Mouse (Mus musculus) c-Kit-positive CD71-positive TER-119-negative erythroid progenitor cells, embryonic 14.5 days (primary cell): Measurements from ENCODE around the gene Pard3b.
A peak's percentile ranks its signal among the peaks of the same experiment; 100 is the strongest.

Experiments used
- DNase-seq: peaks from one replicate; pipeline ENCODE4 v3.0.0-alpha.2; 2013; ENCODE audit warnings: low read depth

Pard3b gene

DNA sequence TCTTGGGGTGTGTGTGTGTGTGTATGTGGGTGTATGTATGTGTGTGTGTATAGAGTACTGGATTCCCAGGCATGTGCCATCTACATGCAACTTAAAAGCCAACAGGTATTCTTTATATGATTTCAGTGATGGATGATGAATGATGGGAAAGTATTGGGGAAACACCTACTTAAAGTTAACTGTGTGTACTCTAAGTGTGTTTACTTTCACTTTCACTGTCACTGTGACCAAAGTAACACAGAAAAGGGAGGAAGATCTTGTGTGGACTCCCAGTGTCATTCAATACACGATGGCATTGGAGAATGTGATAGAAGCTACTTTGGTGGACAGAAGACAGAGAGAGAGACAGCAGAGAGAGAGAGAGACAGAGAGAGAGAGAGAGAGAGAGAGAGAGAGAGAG, 613.8 kb downstream of the Pard3b start:
- DNase-seq, result no peak

DNA sequence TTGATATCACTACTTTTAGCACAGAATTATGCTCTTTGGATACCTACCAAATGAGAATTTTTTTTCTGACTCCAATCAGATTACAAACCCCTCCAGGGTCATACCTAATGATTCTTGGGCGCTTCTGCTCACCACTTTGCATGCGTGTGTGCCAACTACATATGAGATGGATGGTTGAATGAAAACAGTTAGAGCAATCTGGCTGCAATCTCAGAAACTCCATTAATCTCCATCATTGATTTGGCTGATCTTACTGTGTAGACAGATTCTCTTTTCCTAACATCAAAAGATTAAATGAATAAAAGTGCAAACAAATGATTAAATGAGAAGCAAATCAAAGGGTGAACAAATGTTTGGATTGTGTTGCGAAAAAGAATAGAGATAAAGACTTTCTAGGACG, 615.7 kb downstream of the Pard3b start:
- DNase-seq, result no peak

DNA sequence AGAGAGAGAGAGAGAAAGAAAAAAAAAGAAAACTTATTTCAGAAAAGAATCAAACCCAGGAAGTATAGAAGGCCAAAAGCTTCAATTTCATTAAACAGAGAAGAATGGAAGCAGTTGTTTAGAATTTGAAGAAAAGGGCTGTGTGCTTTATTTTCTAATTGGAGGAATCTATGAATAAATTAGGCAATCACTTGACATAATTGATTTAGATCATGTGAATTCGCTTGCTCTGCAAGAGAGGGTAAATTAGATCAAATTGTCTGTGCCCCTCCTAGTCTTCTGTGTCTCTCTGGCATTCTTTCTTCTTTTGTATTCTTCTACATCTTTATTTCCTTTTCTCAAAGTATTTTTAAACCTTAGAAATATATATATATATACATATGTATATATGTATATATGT, 616.3 kb downstream of the Pard3b start:
- DNase-seq, result no peak

DNA sequence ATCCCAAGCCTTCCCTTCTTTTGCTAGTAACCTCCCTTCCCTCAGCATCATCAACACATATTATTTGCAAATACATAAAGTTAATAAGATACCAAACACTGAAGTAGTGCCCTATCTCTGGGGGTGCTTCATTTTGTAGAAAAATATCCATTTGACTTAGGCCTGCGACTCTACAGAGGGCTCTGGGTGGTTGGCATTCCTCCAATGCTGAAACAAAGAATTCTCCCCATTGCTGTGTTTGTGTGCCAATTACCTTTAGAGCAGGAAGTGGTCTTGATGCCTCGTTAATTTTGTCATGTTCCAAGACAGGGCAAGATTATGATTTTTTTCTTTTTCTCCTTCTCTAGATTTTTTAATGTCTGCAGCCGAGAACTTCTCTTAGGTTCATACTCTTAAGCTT, 637.8 kb downstream of the Pard3b start:
- DNase-seq, result no peak

DNA sequence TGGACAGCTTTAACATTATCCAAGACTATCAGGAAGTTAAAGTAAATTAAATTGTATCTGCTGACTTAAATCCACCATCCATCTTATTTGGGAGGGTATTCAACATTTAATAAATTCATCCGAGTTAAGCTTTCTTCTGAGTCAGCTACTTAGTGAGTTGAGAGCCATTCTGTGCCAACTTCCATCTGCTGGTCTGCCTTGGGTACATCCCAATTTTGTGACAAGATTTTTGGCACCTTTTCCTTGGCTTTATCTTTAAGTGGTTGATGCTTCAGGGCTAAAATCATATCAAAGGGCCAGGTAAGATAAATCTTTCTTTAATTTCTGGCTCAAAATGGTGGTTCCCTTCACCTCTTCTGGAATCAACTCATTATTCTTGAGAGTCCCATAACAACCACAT, 640.0 kb downstream of the Pard3b start:
- no peak for DNase-seq

DNA sequence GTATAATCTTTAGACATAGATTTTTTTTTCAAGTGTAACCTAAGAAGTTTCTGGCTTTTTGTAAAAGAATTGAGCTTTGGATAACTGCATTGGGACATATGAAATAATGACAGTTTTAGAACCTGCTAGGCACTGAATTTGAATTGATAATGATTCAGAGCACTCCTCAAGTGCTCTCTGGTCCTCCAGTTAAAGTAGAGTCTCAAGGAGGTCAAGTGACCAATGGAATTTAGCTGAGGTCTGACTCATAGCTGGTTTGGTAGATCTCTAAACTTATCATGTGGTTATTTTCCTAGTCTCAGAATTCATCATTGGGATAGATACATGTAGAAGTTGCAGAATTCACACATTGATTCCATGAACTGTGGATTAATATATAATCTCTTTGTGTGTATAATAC, 642.0 kb downstream of the Pard3b start:
- no peak for DNase-seq

DNA sequence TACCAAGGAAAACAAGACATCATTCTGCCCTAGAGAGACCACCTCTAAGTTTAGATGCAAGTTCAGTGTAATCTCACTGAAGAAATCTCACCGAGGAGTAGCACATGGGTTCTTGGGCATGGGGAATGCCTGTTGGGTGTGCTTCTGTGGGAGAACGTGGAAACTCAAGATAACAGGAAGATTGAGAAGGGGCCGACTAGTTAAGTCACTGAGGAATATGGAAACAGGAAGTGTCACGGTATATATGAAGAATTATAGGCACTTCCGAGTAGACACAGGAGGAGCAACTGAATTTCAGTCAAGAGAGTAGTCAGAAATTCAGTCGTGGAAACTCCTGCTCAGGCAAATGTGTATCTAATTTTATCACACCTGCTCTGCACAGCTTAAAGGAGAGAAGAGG, 644.2 kb downstream of the Pard3b start:
- DNase-seq, result no peak

DNA sequence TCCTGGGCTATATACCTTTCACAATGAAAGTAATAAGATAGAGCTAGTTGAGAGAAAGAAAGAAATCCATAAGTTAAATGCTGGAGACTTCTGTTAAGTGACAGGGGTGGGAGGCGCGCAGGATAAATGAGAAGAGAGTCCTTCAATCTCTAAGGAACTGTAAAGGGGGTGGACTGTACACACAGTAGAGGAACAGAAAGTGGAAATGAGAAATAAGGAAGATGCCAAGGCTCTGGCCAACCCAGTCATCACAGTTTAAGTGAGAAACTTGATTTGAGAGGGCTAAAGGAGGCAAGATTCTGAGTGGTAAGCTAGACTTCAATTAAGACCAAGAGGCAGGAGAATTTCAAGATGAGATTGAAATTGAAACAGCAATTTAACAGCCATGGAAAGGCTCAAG, 645.0 kb downstream of the Pard3b start:
- no peak for DNase-seq

DNA sequence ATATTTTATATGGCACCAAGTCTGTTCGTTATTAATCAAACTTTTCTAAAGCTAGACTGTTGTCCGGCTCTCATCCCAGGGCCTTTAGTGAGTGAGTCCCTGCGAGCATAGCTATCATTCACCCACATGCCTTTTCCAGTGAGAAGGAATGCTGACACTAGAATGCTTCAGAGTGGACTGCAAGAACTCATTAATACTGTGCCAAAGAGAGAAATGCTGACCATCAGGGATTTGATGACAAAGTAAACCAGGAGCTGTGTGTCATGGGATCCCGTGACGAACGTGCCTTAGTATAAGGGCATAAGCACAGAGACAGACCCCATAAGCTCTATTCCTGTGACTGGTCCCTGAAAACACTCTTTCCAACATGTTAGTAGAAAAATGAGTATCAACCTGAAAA, 670.8 kb downstream of the Pard3b start:
- no peak for DNase-seq

DNA sequence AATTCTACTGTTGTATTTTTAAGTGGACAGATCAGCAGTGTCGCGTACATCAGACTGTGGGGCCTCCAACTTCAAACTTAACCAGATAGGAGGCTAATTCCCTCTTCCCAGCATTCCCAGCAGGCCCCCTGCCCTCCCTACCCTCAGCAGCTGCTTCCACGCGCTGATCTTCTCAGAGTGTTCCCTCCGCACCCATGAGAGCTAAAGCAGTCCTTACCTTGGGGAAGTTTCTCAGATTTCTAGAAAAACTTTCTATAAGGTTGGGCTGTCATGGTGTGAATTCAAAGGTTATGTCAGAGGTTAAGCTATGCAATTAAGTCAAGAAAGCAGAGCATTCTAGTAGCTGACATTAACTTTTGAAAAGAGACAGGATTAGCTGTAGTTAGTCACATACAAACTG, 686.6 kb downstream of the Pard3b start:
- DNase-seq, result no peak

DNA sequence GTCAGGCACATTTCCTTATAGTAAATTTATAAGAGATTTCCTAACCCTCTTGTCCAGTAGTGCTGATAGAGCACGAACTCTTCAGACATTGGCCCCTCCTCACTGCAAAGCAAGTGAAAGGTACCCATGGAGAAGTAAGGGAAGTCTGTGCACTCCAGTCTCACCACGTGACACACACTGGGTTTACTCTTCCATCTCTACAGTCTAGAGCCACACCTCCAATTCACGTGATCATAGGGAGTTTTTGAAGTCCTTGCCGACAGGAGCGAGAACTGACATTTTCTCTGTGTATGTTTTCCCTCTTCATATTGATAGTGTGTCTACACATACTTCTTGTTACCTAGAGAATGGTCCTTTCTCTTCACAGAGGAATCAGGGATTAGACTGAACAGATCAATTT, 689.1 kb downstream of the Pard3b start:
- no peak for DNase-seq

DNA sequence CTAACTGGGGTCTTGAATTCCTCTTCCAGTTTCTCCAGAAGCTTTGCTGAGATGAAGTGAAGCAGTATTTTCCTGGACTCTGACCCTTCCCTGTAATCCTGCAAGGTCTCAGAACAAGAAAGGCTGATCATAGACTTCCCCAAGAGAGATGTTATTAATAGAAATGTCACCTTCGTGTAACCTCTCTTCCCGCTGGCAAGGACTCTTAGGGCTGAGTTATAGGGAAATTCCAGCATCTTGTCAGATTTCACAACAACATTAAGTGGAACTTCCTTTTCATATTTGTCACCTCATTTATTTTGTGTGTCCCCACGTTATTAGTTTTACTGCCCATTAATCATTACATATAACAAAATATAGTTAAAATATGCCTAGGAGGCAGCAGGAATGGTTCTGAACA, 690.2 kb downstream of the Pard3b start:
- no peak for DNase-seq

DNA sequence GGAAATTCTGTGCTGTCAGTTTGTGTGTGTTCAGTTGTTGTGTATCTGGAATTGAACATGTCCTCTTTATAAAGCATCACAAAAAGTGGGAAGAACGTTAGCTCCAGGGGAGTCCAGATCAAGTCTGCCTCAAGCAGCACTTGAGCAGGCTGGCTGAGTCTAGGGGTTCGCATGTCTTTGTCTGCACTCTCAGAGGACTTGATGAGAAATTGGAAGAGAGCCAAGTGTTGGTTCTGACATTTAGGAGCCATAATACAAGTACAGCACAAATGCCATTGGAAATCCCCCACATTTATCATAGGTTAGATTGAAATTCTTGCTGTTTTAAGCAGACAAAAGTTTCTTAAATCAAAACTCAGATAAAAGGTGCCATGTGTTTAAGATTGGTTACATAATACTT, 694.4 kb downstream of the Pard3b start:
- no peak for DNase-seq

DNA sequence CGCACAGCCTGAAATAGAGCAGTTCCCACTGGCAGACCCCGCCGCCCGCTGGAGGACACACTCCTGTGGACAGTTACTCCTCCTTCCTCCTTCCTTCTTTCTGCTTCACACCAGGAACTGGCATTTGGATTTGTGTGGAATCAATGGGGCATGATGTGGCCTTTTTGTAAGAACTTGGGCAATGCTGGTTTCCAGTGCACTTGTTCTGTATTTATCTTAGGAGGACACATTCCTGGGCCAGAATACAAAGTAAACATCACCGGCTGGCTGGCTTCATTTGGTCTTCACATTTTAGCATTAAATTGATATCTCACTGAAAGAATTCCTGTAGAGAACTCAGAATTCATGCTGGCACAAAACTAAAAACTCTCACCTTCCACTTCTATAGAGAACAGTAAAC, 695.6 kb downstream of the Pard3b start:
- DNase-seq, result no peak

DNA sequence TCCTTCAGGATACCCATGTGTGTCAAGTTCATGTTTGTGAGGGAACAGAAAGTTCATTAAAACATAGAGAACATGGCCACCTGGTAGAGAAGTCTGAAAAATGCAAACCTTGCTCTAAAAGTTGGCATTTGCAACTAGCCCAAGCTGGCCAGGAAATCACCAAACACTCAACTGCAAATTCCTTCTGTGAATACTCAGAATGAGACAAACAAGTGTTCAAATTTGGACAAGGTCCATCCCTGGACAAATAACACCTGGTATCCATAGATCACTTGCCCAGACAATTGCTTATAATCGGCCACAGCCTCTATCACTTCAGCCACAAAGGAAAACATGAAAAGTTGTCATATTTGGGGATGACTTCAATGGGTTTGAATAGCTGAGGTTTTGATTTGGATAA, 701.6 kb downstream of the Pard3b start:
- no peak for DNase-seq

DNA sequence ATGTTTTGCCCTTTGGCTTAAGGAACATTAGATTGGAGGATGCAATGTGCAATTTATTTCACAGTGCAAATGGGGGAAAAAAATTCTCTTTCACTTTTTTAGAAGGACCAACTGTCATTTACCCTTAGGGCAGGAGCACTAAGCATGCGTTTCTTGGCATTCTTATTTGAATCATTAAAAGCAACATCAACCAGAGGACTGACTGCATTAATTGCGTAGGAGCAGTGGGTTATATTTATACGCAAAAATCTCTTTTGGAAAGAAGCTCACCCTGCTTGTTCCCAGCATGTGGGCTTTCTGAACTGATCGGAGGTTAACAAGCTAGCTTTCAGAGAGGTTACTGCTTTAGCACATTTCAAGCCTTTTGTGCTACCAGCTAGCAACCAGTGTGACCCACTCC, 705.7 kb downstream of the Pard3b start:
- no peak for DNase-seq

DNA sequence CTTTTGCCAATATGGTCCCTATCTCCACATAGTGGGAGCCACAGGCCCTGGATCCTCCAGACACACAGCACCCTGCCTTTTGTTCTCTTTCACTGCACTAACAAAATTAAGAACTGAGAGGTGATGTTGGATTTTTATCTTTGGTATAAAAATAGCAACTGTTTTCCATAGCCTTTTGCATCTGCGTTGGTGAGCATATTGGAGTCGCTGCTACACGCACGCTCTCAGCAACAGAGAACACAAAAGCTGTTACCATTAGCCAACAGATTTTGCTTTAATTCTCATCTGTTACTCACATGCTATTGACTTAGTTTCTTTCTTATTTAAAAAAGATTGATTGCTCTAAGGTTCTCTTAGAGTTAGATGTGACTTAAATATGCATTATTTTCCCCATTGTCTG, 709.7 kb downstream of the Pard3b start:
- DNase-seq, result no peak

DNA sequence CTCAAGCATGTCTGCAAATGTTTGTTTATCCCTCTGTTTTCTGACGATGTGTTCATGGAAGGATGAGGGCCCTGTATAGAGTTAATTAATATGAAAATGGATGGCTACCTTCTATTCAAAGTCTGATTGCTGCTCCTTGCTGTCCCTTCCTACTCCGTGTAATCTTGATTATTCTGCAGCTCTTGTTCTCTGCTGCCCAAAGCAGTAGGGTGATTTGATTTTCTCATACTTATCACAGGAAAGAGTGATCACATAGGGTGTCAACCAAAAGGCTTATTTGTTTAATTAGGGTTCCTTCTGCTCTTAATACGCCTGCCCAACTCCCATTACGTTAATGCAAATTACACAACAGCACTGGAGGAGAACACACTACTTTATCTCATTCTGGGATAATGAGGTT, 716.9 kb downstream of the Pard3b start:
- DNase-seq, result no peak

DNA sequence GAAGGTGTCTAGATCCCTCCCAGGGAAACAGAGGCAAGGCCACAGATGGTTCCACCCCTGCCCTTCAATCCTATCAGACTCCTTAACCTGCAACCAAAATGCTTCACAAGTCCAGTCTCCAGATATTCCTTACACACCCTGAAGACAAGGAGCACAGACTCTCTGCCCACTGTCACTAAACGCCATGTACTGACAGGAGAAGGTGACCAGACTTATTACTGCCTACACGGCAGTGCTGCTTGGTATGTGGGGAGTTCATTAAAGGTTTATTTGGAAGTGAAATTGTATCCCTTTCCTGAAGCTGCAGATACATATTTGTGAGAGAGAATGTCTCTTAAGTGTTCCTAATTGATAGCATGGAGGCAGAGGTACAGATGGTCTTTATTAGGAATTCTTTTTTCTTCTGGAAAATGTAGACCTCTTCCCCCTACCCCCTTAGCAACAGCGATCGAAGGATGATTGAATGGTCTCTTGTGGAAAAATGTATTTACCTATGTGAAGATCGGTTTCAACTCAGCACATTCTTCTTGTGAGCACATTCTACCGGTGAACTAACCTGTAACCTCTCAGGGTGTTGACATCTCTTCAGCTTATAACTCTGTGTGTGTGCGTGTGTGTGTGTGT, 735.9 kb downstream of the Pard3b start:
- DNase-seq, result no peak

DNA sequence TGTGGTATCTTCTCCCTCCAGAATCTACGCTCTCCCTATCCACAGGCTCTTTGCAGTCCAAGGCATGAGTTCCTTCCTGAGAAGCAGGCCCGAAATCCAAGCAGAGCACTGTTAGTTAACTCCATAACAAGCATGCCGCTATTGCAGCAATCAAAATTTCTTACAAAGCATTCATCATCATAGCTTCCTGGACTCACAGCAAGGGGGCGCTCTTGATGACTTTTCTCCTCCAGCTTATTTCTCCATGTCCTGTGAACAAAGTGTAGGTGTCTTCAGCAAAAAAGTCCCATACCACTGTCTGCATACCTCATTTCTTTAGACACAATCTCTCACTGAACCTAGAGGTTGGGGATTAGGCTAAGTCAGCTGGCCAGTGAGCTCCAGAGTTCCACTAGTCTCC, 739.7 kb downstream of the Pard3b start:
- no peak for DNase-seq

DNA sequence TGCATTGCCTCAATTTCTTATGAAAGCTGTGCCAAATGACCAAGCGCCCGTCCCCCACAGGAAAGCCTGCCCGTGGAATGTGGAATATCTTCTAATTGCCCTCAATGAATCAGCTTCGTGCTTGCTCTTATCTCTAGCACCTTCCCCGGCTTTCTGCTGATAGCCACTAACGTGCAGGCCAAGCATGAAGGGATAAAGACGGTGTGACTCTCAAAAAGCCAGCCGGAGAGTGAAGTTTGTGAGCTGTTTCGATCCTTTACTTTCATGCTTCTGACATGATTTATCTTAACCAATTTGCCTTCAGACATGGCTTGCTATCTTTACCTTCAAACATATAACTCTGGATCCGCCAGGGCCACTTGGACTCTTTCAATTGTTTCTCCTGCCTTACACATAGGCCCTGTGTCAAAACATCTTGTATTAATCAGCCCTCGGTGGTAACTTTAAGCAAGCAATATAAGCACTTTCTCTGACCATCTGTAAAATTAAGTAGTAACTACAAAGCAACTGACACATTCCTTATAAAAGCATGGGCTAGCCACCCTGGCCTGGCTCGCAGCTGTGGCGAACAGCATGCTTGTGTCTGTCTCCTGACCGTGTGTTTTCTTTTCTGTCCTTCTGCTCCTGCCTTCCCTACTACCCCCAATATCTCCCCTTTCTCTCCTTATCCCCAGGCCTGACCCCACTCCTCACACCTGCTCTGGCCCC, 744.3 kb downstream of the Pard3b start:
- peak; percentile 27 for DNase-seq

DNA sequence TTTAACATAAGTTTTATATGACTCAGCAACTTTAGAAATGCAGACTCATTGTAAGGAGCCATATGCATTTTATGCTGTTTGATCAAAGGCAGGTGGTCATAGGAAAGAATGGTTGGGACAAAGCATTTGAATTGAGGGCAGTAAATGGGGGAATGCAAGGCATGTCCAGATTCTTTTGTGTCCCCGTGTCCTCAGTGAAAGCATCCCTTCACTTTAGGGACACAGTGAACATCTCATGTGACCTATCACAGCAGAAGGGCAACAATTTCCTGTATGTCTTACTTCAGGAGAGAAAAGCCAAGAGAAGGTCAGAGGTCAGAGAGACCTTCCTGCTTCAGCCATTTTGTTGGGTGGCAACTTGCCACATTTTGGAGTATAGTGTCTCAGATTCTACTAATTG, 745.6 kb downstream of the Pard3b start:
- no peak for DNase-seq

DNA sequence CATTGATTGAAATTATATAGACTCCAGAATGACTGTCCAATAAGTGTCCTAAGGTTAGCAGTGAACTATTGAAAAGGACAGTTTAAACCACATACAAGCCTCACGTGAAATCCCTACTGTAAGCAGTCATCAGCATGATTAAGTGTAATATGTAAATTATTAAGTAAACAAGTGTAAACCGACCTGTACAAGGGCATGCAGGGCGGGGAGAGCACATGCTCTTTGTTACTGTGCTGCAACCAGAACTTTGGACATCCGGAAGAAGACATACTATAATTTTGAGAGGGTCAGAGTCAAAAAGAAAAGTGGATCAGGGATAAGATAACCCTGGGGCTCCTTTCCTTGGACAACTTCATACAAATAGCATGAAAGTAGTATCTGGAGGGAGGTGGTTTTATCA, 749.4 kb downstream of the Pard3b start:
- DNase-seq, result no peak

DNA sequence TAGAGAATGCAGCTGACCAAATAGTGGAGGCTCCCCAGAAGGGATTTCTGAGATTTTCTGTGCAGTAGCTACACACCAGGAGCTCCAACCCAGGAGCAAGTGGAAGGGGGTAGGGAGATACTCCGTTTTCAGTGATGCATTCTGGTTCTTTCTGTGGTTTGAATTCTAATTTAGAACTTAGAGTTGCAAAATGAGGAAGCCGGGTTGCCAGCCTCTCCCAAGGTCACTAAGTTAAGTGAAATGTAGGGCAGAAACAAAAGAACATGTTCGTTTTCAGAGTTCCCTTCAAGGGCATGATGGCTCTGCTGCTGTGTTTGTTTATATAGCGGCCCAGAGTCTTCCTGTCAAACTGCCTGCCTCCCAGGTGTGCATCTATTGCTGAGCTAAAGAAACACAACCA, 754.2 kb downstream of the Pard3b start:
- no peak for DNase-seq
